Mouse (Mus musculus) CH12.LX (cell line): ENCODE measurements at regions not wholly inside any gene's neighbourhood (a gene's known extent, or its start where the extent isn't known, plus 50 kb on each side); places are given as distances from the start of the nearest gene placed in this dataset.

Experiments used
- BHLHE40 ChIP-seq: IDR thresholded peaks from 2 replicates; pipeline ENCODE4 v1.6.1; 2011; ENCODE audit warnings: mild to moderate bottlenecking, low read depth, low read length, improper control_type of control experiment
- CTCF ChIP-seq, 2 experiments: IDR thresholded peaks in 1 of 2; conservative IDR thresholded peaks in 1 of 2; 2 replicates each; pipeline ENCODE4 v1.5.1; 2011 to 2012; ENCODE audit warnings: low read depth in 2 of 2, low read length in 2 of 2, improper control_type of control experiment in 1 of 2, inconsistent platforms in 1 of 2, mild to moderate bottlenecking in 1 of 2, moderate library complexity in 1 of 2
- EP300 ChIP-seq: IDR thresholded peaks from 2 replicates; pipeline ENCODE4 v1.6.1; 2011; ENCODE audit warnings: low read length, improper control_type of control experiment
- KAT2A ChIP-seq: IDR thresholded peaks from 2 replicates; pipeline ENCODE4 v1.6.1; 2012; ENCODE audit warnings: low read length, improper control_type of control experiment, inconsistent platforms; ENCODE audit not compliant: insufficient replicate concordance
- MAFK ChIP-seq: IDR thresholded peaks from 2 replicates; pipeline ENCODE4 v1.6.1; 2011; ENCODE audit warnings: low read length, improper control_type of control experiment; ENCODE audit not compliant: insufficient replicate concordance
- POLR2A ChIP-seq: IDR thresholded peaks from 2 replicates; pipeline ENCODE4 v1.6.1; 2011; ENCODE audit warnings: low read depth, mild to moderate bottlenecking, improper control_type of control experiment, low read length
- POLR2AphosphoS2 ChIP-seq: IDR thresholded peaks from 2 replicates; pipeline ENCODE4 v1.6.1; 2011; ENCODE audit warnings: low read depth, low read length, improper control_type of control experiment
- RCOR1 ChIP-seq: conservative IDR thresholded peaks from 2 replicates; pipeline ENCODE4 v1.6.1; 2012; ENCODE audit warnings: low read depth, mild to moderate bottlenecking, inconsistent platforms, low read length, improper control_type of control experiment
- TBP ChIP-seq: conservative IDR thresholded peaks from 2 replicates; pipeline ENCODE4 v1.6.1; 2011; ENCODE audit warnings: low read depth, low read length, improper control_type of control experiment
- USF2 ChIP-seq: conservative IDR thresholded peaks from 2 replicates; pipeline ENCODE4 v1.6.1; 2011; ENCODE audit warnings: low read depth, low read length, improper control_type of control experiment
- ZC3H11A ChIP-seq: IDR thresholded peaks from 2 replicates; pipeline ENCODE4 v1.6.1; 2012; ENCODE audit warnings: low read depth, mild to moderate bottlenecking, inconsistent platforms, low read length, improper control_type of control experiment
- ZMIZ1 ChIP-seq: IDR thresholded peaks from 2 replicates; pipeline ENCODE4 v1.6.1; 2012; ENCODE audit warnings: low read depth, mild to moderate bottlenecking, inconsistent platforms, low read length, improper control_type of control experiment
- ZNF384 ChIP-seq: IDR thresholded peaks from 2 replicates; pipeline ENCODE4 v1.6.1; 2012; ENCODE audit warnings: low read depth, low read length, improper control_type of control experiment, inconsistent platforms

- no peak for TF ChIP-seq CTCF (conservative IDR thresholded peaks at IDR 0.05 in 1 of 2, IDR thresholded peaks at IDR 0.05 in 1 of 2; ENCODE audit: low read depth in 2 of 2, low read length in 2 of 2)
- TF ChIP-seq POLR2AphosphoS2: no peak
- no peak for TF ChIP-seq POLR2A
- TF ChIP-seq TBP: no peak
- no peak for TF ChIP-seq EP300
- no peak for TF ChIP-seq RCOR1
- no peak for TF ChIP-seq USF2
- TF ChIP-seq KAT2A: no peak
- no peak for TF ChIP-seq ZC3H11A
- TF ChIP-seq ZNF384: no peak
- TF ChIP-seq ZMIZ1: no peak
- TF ChIP-seq MAFK: no peak
- TF ChIP-seq BHLHE40: no peak
These were observed 123.6 kb upstream of the Lef1 start for GRCm38 (mm10) chr3:130986708-130987107.
